Mouse (Mus musculus) right cerebral cortex, postnatal 14 days (tissue): Measurements from ENCODE around the gene Bmp2k.

Source experiments
- DNase-seq: peaks from one replicate; pipeline ENCODE4 v3.0.0; 2022

Gene Bmp2k

DNA sequence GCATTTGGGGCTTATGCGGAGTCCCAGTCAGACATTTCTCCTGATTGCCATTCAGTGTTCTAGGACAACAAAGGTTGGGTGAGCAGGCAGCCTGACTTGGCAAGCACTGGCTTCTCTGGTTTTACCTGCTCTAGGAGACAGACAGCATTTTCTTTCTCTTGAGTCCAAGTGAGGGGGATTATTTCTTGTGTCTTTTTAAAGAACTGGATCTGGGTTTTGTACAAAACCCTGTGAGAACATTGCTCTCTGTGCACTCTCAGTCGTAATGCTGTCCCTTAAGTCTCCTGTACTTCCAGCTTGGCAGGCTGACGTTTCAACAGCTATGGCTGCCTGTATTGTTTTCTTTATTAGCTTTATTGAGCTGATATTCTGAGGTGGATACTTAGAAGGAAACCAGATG is 58.9 kb downstream of the Bmp2k start:
- DNase-seq, result no peak

- DNase-seq, result no peak
Measured at GRCm38 (mm10) chr5:97056791-97057450, 59.4 kb downstream of the Bmp2k start.

- no peak for DNase-seq
Measured at GRCm38 (mm10) chr5:97060864-97061263, 63.4 kb downstream of the Bmp2k start.

DNA sequence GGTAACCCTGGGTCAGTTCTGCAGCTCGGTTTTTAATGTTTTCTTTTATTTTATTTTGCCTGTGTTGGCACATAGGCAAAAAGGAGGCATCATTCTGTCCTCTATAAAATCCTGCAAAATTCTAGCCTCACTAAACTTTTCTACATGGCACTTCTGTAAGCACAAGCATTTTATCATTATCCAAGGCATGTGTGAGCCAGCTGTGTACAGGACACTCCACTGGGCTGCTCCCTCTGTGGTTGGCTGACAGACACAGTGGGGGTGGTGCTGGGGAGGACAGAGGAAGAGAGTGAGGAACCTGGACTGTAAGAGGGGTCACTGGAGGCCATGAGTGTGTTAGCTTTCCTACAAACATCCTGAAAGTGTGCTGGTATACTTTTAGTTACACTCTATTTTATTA is 64.6 kb downstream of the Bmp2k start:
- DNase-seq, result no peak

DNA sequence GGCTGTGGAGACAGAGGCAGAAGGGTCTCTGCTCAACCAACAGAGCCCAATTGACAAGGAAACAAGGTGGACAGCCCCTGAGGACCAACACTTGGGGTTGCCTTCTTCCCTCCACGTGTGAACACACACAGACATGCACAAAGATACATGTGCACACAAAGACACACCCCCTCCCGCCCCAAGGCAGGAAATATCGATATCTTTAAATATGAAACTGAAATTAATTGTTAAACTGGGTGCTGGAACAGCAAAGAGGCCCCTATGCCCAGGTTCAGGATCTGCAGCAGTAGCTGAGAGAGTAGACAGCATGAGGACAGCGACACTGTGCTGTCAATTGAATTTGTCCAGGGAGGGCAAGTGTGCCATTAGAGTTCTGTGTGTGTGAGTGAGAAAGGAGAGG is 68.3 kb downstream of the Bmp2k start:
- no peak for DNase-seq

- no peak for DNase-seq
Measured at GRCm38 (mm10) chr5:97075476-97076151, 78.1 kb downstream of the Bmp2k start.

DNA sequence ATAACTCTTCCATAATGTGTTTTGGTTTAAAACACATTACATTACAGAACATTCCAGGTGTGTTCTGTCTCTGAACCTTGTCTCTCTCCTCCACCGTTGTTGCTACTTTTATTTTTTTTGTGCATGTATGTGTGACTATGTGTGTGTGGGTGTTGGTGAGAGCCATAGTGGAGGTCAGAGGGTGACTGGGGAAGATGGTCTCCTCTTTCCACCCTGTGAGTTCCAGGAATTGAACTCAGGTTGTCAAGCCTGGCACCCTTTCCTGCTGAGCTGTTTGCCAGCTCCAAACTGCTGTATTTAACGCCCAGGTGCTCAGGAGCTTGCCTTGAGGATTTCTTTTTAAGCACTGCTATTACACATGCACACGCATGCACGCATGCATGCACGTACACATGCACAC is 78.7 kb downstream of the Bmp2k start:
- DNase-seq, result no peak

- DNase-seq, result no peak
Measured at GRCm38 (mm10) chr5:97077676-97078075, 80.2 kb downstream of the Bmp2k start.

DNA sequence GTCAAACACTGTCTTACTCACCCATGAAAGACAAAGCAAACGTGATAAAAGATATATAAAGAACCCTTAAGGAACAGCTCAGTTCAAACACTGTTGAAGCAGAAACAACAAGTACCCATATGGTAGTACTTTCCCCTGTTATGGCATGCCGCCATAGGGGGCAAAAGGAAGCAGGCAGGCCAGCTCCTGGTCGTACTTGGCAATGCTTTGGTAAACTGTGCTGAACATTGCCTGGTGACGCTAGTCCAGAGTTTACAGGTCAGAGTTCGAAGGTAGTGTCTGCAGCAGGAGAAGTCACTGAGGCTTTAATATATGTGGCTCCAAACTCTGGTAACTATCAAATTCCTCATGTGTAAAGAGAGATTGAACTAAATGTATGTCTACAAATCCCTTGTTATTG is 81.2 kb downstream of the Bmp2k start:
- DNase-seq, result no peak

DNA sequence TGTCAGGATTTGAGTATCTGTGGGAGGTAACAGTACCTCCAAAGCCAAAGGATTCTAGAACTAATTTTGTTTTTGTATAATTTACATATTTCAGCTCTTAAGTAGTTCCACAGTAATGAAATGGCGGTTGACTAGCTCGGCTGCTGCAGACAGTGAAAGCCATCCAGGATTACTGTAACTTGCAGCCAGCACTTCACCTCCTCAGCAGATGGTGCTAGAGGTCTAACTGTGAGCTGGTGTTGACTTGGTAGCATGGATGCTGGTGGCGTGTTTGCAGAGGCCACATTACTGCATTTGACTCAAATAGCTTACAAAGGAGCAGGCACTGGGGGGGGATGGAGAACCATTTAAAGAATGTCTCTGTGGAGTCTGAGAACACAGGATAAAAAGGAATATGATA is 84.0 kb downstream of the Bmp2k start:
- DNase-seq, result peak; percentile 18

- DNase-seq, result no peak
Measured at GRCm38 (mm10) chr5:97083701-97084100, 86.2 kb downstream of the Bmp2k start.

DNA sequence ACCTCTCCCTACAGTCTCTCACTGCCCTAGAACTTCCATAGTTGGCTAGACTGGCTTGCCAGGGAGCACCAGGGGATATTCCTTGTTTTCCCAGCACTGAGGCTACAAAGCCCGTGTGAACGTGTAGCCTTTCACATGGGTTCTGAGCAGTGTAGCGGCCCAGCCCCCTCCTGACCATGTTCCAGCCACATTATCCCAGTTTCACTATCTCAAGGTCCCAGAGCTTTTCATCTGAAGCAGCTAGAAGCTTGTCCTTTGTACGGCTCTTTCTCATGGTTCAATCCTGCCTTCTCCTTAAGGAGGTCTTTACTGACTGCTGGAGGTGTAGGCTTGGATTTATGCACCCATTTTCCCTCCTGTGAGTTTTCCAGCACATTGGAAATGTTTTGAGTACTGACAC is 87.1 kb downstream of the Bmp2k start:
- no peak for DNase-seq

GRCm38 (mm10) chr5:97085071-97085470 is 87.6 kb downstream of the Bmp2k start:
- no peak for DNase-seq

- no peak for DNase-seq
Measured at GRCm38 (mm10) chr5:97087030-97087630, 89.6 kb downstream of the Bmp2k start.

- DNase-seq, result no peak
Measured at GRCm38 (mm10) chr5:97087746-97088145, 90.3 kb downstream of the Bmp2k start.

DNA sequence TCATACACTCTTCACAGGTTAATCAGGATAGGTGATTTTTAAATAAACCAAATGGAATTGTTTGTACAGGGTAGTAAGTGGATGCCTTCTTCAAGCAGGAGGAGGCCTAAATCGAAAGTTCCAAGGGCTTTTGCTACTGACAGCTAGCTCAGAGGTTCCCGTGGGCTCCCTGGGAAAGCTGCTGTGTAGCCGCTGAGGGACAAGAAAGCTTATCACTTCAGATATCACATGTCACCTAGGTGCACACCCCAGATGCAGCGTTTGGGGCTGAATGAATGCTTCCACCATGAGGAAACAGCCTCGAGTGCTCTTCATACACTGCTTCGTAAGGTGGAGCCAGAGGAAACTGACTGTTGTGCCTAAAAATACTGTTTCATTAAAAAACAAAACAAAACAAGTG is 90.7 kb downstream of the Bmp2k start:
- no peak for DNase-seq

DNA sequence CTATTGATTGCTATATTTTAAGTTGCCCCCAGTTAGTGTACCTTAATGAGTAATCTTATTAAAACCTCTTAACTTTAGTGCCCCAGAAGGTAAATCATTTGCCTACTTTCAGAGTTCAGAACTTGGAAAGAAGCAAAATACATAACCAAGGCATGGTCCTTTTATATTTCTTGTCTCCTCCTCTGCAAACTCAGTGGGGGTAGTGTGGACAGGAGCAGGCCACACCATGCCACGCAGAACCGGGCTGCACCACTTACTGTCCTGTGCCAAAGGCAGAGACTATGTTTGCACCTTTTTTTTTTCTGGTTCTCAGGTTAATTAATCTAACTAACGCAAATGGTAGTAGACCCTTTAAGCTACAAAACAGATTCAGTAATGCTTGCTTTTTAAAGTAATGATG is 91.9 kb downstream of the Bmp2k start:
- DNase-seq, result no peak

DNA sequence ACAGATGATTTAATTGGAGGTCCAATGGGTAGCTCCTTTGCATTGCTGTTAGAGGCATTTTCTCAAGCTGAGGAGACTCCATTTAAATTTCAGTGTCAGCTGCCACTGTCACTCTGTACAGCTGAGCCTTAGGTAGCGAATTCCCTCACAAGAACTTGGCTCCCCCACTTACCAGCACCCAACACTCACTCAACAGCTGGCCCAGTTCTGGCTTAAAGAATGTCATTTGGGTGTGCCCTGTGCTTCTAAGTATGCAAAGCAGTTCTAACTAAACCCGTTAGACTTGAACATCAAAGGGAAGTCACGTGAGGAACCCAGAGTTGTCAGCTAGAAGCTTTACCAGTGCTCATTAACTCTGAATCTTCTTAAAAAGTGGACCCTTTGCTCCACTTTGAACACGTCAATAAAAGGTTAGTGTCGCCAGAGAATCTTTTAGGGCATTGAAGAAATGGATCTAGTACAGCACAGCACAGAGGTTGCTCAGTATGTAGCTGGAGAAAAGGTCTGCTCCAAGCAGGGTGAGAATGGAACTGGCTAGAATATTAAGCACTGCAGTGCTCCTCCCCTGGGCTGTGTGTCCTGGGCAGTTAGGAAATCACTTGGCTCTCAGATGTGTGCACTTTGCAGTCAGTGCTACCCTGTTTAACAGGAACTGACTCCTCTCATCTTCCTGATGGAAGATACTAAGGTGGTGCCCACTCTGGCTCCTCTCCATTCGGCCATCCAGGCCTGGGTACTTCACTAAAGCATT is 92.7 kb downstream of the Bmp2k start:
- DNase-seq, result no peak

- DNase-seq, result no peak
Measured at GRCm38 (mm10) chr5:97092970-97093369, 95.5 kb downstream of the Bmp2k start.

DNA sequence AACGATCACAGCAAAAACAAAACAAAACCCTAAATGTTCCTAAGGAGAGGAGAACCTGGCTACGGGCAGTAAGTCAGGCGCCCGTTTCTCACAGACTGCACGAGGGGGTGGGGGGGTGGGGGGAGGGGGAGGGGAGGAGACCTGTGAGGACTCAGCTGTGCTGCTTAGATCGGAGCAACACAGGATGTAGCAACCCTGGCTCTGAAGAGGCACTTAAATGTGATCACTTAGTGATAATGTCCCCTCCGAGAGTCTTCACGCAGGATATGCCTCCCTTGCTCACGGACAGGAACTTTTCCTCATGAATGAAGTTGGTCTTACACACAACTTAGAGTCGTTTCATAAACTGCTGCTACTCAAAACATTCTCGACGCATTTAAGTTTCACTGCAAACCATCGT is 97.8 kb downstream of the Bmp2k start:
- DNase-seq, result no peak

DNA sequence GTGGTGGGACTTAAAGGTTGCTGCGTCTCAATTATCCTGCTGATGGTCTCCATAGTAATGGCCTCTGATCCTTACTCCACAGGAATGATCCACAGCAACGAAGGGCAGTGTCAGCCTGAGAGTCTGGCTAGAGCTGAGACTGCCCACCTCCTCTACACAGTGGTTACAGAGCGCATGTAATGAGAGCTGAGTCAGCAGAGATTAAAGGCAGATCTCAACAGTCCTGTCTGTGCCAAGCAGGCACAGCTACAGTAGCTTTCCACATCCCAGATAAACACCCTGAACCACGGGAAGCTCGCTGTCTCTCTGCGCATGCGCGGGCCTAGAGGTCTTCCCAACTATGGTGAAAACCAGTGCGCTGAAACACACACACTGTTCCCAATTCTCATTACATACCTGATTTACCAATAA is 100.1 kb downstream of the Bmp2k start:
- no peak for DNase-seq

DNA sequence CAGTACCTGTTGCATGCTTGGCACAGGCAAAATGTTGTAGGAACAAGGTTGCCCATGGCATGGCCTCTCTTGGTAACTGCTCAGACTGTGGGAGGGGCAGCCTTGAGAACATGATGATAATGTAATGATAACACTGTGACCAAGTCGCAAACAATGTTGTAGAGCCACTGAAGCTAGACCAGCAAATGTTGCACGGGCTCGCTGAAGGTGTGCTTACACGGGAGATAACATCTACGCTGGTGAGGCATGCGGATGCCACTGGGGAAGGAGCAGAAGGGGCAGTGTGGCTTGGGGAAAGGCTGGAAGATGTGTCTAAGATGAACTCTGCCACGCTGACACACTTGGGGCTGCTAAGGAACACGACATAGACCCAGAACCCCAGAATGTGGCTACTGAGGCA is 102.5 kb downstream of the Bmp2k start:
- DNase-seq, result no peak

- DNase-seq, result no peak
Measured at GRCm38 (mm10) chr5:97108333-97108732, 110.8 kb downstream of the Bmp2k start.

DNA sequence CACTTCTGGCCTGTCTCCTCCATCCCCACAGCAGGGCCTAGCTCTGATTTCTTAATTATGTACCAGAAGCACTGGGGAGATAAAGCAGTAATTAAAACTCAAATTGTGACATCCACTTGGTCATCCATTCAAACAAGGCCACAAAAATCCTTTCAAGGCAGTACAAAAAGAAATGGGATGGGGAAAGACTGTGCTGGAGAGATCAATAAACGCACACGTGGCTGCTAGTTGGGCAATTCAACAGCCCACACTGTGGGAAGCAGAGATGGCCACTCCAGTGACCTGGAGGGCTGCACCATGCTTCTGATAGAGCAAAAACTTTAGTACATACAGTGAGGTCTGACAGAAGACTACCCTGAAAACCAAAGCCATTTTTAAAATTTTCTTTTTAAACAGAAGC is 112.6 kb downstream of the Bmp2k start:
- no peak for DNase-seq
